Mouse (Mus musculus) testis, adult 2 months (tissue): ENCODE data around the gene Nox1.

Experiments
- CTCF ChIP-seq: fragments of 200-500 bp; IDR thresholded peaks from 2 replicates; pipeline ENCODE4 v1.5.1; 2012; ENCODE audit warnings: low read depth, mild to moderate bottlenecking, inconsistent platforms, low read length, moderate library complexity; ENCODE audit not compliant: control insufficient read depth, insufficient read depth, insufficient replicate concordance
- POLR2A ChIP-seq: fragments of 200-500 bp; IDR thresholded peaks from 2 replicates; pipeline ENCODE4 v1.6.1; 2012; ENCODE audit warnings: low read depth, mild to moderate bottlenecking, inconsistent platforms, low read length, moderate library complexity; ENCODE audit not compliant: control insufficient read depth

DNA sequence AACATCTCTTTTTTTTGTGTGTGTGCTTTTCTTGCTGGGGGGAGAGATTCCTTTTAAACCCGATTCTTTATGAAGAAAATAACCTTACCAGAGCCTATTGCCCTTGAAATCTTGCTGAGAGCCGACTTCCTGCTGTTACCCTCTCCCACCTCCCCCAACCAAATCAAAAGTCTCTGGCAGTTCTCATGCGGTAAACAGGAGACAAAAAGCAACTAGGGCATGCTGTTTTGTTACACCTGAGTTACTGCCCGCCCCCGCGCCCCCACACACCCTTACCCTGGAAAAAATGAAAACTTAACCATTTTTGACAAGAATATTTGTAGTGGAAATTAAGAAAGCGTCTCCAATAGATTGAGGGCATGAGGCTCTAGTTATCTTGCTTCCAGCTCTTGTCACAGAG lies 63.6 kb downstream of the Nox1 start:
- TF ChIP-seq CTCF (no peak), POLR2A (no peak)
